Mouse (Mus musculus) limb, embryonic 14.5 days (tissue): Measurements from ENCODE around the gene Vps72. TPM values are rescaled to one million over a fixed set of nuclear protein-coding genes. Genes with fewer than 3 reads are reported as not detected.

Experiments
- ATAC-seq: fragments of 200-750 bp; cut with Nextera tagmentation; 2 replicates; pipeline ENCODE4 v1.8.0; 2017; ENCODE audit warnings: low read depth, moderate number of reproducible peaks, moderate TSS enrichment; ENCODE audit not compliant: low FRiP score
- DNase-seq: peaks from one replicate; pipeline ENCODE4 v3.0.0-alpha.2; 2015; ENCODE audit warnings: low spot score
- H3K27ac ChIP-seq: fragments of 300-500 bp; sonication (generic); replicated peaks from 2 replicates; pipeline ENCODE4 v1.5.1; 2014; ENCODE audit warnings: low read depth, mild to moderate bottlenecking, low read length, moderate library complexity, mixed read lengths
- H3K27me3 ChIP-seq: fragments of 300-500 bp; sonication (generic); 2 replicates; pipeline ENCODE4 v1.6.1; 2014; ENCODE audit warnings: low read length, mixed read lengths; ENCODE audit not compliant: control insufficient read depth, insufficient read depth
- H3K36me3 ChIP-seq: fragments of 300-500 bp; sonication (generic); 2 replicates; pipeline ENCODE4 v1.6.1; 2014; ENCODE audit warnings: mild to moderate bottlenecking, low read length, moderate library complexity, mixed read lengths; ENCODE audit not compliant: control insufficient read depth, insufficient read depth
- H3K4me1 ChIP-seq: fragments of 300-500 bp; sonication (generic); 2 replicates; pipeline ENCODE4 v1.6.1; 2014; ENCODE audit warnings: antibody characterized with exemption, low read length, mixed read lengths; ENCODE audit not compliant: control insufficient read depth, insufficient read depth
- H3K4me2 ChIP-seq: fragments of 300-500 bp; sonication (generic); replicated peaks from 2 replicates; pipeline ENCODE4 v1.6.1; 2014; ENCODE audit warnings: low read depth, mild to moderate bottlenecking, low read length, moderate library complexity; ENCODE audit not compliant: severe bottlenecking
- H3K4me3 ChIP-seq: fragments of 300-500 bp; sonication (generic); replicated peaks from 2 replicates; pipeline ENCODE4 v1.5.1; 2014; ENCODE audit warnings: low read length
- H3K9ac ChIP-seq: fragments of 300-500 bp; sonication (generic); 2 replicates; pipeline ENCODE4 v1.6.1; 2014; ENCODE audit warnings: mild to moderate bottlenecking, low read depth, low read length, moderate library complexity; ENCODE audit not compliant: severe bottlenecking
- H3K9me3 ChIP-seq: fragments of 300-500 bp; sonication (generic); 2 replicates; pipeline ENCODE4 v1.6.1; 2016; ENCODE audit warnings: low read length; ENCODE audit not compliant: control insufficient read depth
- POLR2A ChIP-seq: fragments of 200-500 bp; IDR thresholded peaks from 2 replicates; pipeline ENCODE4 v1.8.0; 2012; ENCODE audit warnings: inconsistent platforms, mild to moderate bottlenecking, moderate library complexity, borderline replicate concordance; ENCODE audit not compliant: insufficient read depth, insufficient read length; ENCODE audit errors: extremely low read depth
- WGBS: fragments of 180-500 bp; shearing (Covaris S2); extraction: QIAGEN DNeasy Blood & Tissue Kit; methylation state at CpG from one replicate; pipeline ENCODE4 v1.1.7; 2014; 5-methylcytosine and 5-hydroxymethylcytosine counted together
- polyA plus RNA-seq, 2 experiments: library from polyadenylated mRNA; depleted of rRNA in 1 of 2; stranded (reverse) in 1 of 2; unstranded in 1 of 2; fragments of >200 nt; fragmentation: Nextera tagmentation in 1 of 2; extraction: Ambion mirVana in 1 of 2; gene quantifications; 2 replicates each; pipeline versions ENCODE4 v1.2.1 to v1.2.3; 2012 to 2014

Gene Vps72
- polyA plus RNA-seq (2012; rRNA removed) (125 and 130 TPM in 2 replicates), polyA plus RNA-seq (2014; fragmentation: Nextera tagmentation; extraction: Ambion mirVana) (141 and 163 TPM in 2 replicates)

DNA sequence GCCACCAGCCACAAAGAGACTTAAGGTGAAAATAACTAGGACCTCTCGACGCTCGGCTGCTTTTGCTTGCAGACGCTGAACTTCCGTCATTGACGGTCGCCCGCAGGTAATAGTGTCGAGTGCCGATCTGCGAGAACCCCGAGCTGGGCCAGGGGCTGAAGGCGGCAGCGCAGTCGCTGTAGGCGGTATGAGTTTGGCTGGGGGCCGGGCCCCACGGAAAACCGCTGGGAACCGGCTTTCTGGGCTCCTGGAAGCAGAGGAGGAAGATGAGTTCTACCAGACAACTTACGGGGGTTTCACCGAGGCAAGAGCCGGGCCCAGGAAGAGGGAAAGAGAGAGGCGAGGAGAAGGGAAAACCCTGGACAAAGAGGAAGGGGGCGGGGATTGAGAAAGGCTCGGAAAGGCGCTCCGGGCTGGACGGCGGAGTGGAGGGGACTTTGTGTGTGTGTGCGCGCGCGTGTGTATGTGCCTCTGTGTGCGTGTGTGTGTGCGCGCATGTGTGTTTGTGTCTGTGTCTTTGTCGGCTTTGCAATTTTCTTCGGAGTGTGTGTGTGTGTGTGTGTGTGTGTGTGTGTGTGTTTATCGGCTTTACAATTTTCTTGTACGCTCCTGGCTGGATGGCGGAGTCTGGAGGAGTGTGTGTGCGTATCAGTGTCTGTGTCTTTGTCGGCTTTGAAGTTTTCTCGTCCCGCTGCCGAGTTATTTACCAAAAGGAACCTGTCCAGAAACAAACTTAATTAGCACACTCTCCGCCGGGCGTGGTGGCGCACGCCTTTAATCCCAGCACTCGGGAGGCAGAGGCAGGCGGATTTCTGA is at the start of gene Vps72:
Vps72 (plus strand) TSS at position 112 of the 816 bp plus-strand sequence.
- peak within 1 kb of the TSS; percentile 56 for H3K4me2 ChIP-seq
- peaks cover 9% of the 10 kb centered on the region; the same call in 1 of the 2 replicates for H3K4me1 ChIP-seq
- under 1% methylated on average over 54 of the region's 54 CpGs for WGBS
- peak; percentile 75 for ATAC-seq
- peak; percentile 91; the same call in 1 of the 2 replicates for TF ChIP-seq POLR2A
- no peaks in the 10 kb centered on the region for H3K9me3 ChIP-seq
- peaks cover 21% of the 10 kb centered on the region for H3K36me3 ChIP-seq
- H3K9ac ChIP-seq: peak within 1 kb of the TSS; percentile 84
- peak within 1 kb of the TSS; percentile 97 for H3K27ac ChIP-seq
- peak within 1 kb of the TSS; percentile 80 for H3K4me3 ChIP-seq
- no peaks in the 10 kb centered on the region for H3K27me3 ChIP-seq
- DNase-seq: peak; percentile 91

DNA sequence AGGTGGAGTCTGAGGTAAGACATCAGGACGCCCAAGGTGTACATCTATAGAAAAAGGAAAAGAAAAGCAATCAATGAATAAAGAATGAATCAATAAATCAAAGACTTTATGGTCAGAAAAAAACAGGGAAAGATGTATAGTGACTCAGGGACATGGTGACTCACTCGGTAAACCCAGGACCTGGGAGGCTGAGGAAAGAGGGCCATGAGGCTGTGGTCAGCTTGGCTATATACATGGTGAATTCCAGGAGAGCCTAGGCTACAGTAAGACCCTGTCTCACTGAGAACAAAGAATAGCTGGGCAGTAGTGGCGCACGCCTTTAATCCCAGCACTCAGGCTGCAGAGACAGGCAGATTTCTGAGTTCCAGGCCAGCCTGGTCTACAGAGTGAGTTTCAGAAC is 47.1 kb upstream of the Vps72 start:
- no peak for TF ChIP-seq POLR2A
- Histone ChIP-seq H3K4me1 (no peaks in the 10 kb centered on the region), H3K27me3 (no peaks in the 10 kb centered on the region), H3K4me2 (no peak overlapping the region), H3K9ac (no peak overlapping the region), H3K27ac (no peak overlapping the region), H3K36me3 (peaks cover 93% of the 10 kb centered on the region), H3K9me3 (no peaks in the 10 kb centered on the region), H3K4me3 (no peak overlapping the region)
- DNase-seq (no peak), ATAC-seq (no peak)
- WGBS: 96% methylated on average over 4 of the region's 4 CpGs

DNA sequence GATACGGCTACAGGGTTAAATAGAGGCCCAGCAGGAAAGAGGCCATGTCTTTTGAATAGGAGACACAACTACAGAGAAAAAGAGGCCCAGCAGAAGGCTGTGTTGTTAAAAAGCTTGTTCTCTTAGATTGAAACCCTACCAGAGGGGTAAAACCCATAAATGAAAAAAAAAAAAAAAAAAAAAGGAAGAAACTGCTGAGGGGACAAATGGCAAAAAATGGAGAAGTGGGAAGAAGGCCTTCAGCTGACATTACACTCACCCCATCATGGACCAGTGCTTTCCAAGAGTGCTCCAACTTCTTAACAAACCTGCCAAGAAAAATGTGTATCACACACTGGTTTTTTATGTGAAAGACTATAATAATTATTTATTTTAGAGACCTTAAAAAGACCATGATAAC is 45.3 kb upstream of the Vps72 start:
- Histone ChIP-seq H3K27me3 (no peaks in the 10 kb centered on the region), H3K4me2 (no peak overlapping the region), H3K9ac (no peak overlapping the region), H3K4me1 (no peaks in the 10 kb centered on the region), H3K36me3 (peaks cover 91% of the 10 kb centered on the region), H3K4me3 (no peak overlapping the region), H3K27ac (no peak overlapping the region), H3K9me3 (no peaks in the 10 kb centered on the region)
- ATAC-seq (no peak), DNase-seq (no peak)
- TF ChIP-seq POLR2A: no peak
- WGBS: 95% methylated on average over 1 of the region's 1 CpGs

- no peaks in the 10 kb centered on the region for H3K9me3 ChIP-seq
- no peaks in the 10 kb centered on the region for H3K27me3 ChIP-seq
- H3K9ac ChIP-seq: no peak overlapping the region
- H3K27ac ChIP-seq: no peak overlapping the region
- no peak for ATAC-seq
- peaks cover 91% of the 10 kb centered on the region for H3K36me3 ChIP-seq
- no peak for DNase-seq
- no peak for TF ChIP-seq POLR2A
- H3K4me2 ChIP-seq: no peak overlapping the region
- 90% methylated on average over 6 of the region's 6 CpGs for WGBS
- no peak overlapping the region for H3K4me3 ChIP-seq
- no peaks in the 10 kb centered on the region for H3K4me1 ChIP-seq
Measured at GRCm38 (mm10) chr3:95066095-95066494, 44.7 kb upstream of the Vps72 start.

- peaks cover 91% of the 10 kb centered on the region for H3K36me3 ChIP-seq
- no peak for DNase-seq
- no peak for TF ChIP-seq POLR2A
Measured at GRCm38 (mm10) chr3:95066570-95066969, 44.3 kb upstream of the Vps72 start.

More at GRCm38 (mm10) chr3:95066570-95066969, 44.3 kb upstream of the Vps72 start:
- Histone ChIP-seq H3K9ac (no peak overlapping the region), H3K4me1 (no peaks in the 10 kb centered on the region), H3K9me3 (no peaks in the 10 kb centered on the region), H3K27ac (no peak overlapping the region), H3K27me3 (no peaks in the 10 kb centered on the region), H3K4me3 (no peak overlapping the region), H3K4me2 (no peak overlapping the region)
- ATAC-seq: no peak
- 89% methylated on average over 11 of the region's 11 CpGs for WGBS
